Mouse (Mus musculus) lung, postnatal 0 days (tissue): ENCODE measurements around the gene Pdcl.

Experiments
- CTCF ChIP-seq: IDR thresholded peaks from 2 replicates; pipeline ENCODE4 v1.5.1; 2016; ENCODE audit warnings: antibody characterized with exemption, mild to moderate bottlenecking
- EP300 ChIP-seq: IDR thresholded peaks from 2 replicates; pipeline ENCODE4 v1.6.1; 2016; ENCODE audit warnings: antibody characterized with exemption, mild to moderate bottlenecking, control low read depth

DNA sequence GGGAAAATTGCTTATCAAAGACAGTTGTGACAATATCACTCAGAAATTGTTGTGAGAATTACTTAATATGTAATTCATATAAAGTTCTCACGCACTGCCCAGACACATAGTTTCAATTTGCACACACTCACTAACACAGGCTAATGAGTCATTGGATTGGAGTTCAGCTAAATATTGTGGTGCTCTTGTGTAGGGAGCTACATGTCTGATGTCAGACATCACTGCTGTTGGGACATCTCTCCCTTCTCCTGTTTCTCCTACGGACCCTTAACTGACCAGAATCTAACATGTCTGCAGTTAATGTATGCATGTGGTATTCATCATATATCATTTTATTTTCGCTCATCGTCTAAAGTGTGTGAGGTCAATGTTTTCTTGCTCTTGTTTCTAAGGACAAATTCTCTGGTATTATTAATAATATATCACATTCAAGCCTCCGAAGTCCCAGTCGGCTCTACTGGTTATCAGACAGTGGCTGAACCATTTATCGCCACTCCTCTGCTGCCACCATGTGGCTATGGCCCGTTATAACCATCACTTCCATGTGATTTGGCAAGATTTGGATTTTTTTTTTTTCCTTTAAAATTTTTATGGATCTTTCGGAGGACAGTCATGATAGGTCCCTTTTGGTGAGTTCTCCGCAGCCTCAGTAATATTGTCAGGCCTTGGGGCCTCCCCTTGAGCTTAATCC is 20.5 kb downstream of the Pdcl start:
- peak; percentile 79 for TF ChIP-seq CTCF
- no peak for TF ChIP-seq EP300
